Mouse (Mus musculus) cortical plate, adult 2 months (tissue): ENCODE measurements around the gene Mpv17l.

Source experiments
- CTCF ChIP-seq: fragments of 200-500 bp; IDR thresholded peaks from 2 replicates; pipeline ENCODE4 v1.5.1; 2011; ENCODE audit warnings: mild to moderate bottlenecking, control low read depth, low read length; ENCODE audit not compliant: insufficient read depth; ENCODE audit errors: extremely low read depth
- POLR2A ChIP-seq: fragments of 200-500 bp; IDR thresholded peaks from 2 replicates; pipeline ENCODE4 v1.6.1; 2011; ENCODE audit warnings: mild to moderate bottlenecking, low read length, control low read depth; ENCODE audit not compliant: insufficient read depth; ENCODE audit errors: extremely low read depth

DNA sequence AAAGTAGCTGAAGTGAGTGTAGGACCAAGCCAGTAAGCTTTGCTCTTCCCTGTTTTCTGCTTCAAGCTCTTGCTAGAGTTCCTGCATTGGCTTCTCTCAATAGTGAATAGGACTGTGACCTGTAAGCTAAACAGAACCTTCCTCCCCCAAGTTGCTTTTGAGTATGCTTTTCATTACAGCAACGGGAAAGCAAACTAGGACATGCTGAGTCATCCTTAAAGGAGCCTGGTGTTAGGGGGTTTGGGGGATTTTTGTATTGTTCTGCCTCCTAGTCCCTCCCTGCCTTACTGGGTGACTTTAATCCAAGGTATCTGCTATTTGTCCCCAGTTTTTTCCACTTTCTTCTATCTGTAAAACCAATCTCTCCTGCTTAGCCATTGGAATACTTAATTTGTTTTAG is 59.1 kb downstream of the Mpv17l start:
- TF ChIP-seq CTCF (no peak), POLR2A (no peak)
